Mouse (Mus musculus): ENCODE measurements around the gene 2010109A12Rik. TPM values are rescaled to one million over a fixed set of nuclear protein-coding genes. Genes with fewer than 3 reads are reported as not detected.

The 2010109A12Rik gene
- polyA plus RNA-seq, 1 experiment from 2014 or later: 0.89 TPM

- 61% methylated on average over 3 of the region's 3 CpGs for WGBS
- Histone ChIP-seq H3K4me2 (no peak overlapping the region), H3K4me3 (no peak overlapping the region), H3K27me3 (no peaks in the 10 kb centered on the region), H3K9me3 (0 out of 2 replicates have a peak, but pooled peaks cover 7% of the 10 kb centered on the region), H3K9ac (no peak overlapping the region), H3K4me1 (peaks cover 4% of the 10 kb centered on the region; the same call in 1 of the 2 replicates), H3K27ac (no peak overlapping the region), H3K36me3 (no peaks in the 10 kb centered on the region)
- no peak for ATAC-seq (ENCODE audit: insufficient number of reproducible peaks, insufficient read depth, low FRiP score, low TSS enrichment, low read depth)
Measured at GRCm38 (mm10) chr5:93231721-93232120, 25.4 kb downstream of the 2010109A12Rik start.

GRCm38 (mm10) chr5:93232838-93233237, 26.5 kb downstream of the 2010109A12Rik start:
- Histone ChIP-seq H3K4me2 (no peak overlapping the region), H3K4me3 (no peak overlapping the region), H3K9me3 (no peaks in the 10 kb centered on the region), H3K4me1 (peaks cover 4% of the 10 kb centered on the region; the same call in 1 of the 2 replicates), H3K27me3 (no peaks in the 10 kb centered on the region), H3K9ac (no peak overlapping the region), H3K27ac (no peak overlapping the region), H3K36me3 (no peaks in the 10 kb centered on the region)
- WGBS: 96% methylated on average over 2 of the region's 2 CpGs
- ATAC-seq (ENCODE audit: insufficient number of reproducible peaks, insufficient read depth, low FRiP score, low TSS enrichment, low read depth): no peak

GRCm38 (mm10) chr5:93234130-93234529, 27.8 kb downstream of the 2010109A12Rik start:
- H3K9me3 ChIP-seq: no peaks in the 10 kb centered on the region
- no peak overlapping the region for H3K4me2 ChIP-seq
- H3K9ac ChIP-seq: no peak overlapping the region
- no peak overlapping the region for H3K4me3 ChIP-seq
- H3K27me3 ChIP-seq: no peaks in the 10 kb centered on the region
- WGBS: 56% methylated on average over 4 of the region's 4 CpGs
- no peak for ATAC-seq (ENCODE audit: insufficient number of reproducible peaks, insufficient read depth, low FRiP score, low TSS enrichment, low read depth)
- no peaks in the 10 kb centered on the region for H3K36me3 ChIP-seq
- peaks cover 4% of the 10 kb centered on the region; the same call in 1 of the 2 replicates for H3K4me1 ChIP-seq
- H3K27ac ChIP-seq: no peak overlapping the region

GRCm38 (mm10) chr5:93234605-93235004, 28.3 kb downstream of the 2010109A12Rik start:
- Histone ChIP-seq H3K27ac (no peak overlapping the region), H3K4me2 (no peak overlapping the region), H3K9me3 (no peaks in the 10 kb centered on the region), H3K27me3 (no peaks in the 10 kb centered on the region), H3K9ac (no peak overlapping the region), H3K4me1 (peaks cover 4% of the 10 kb centered on the region; the same call in 1 of the 2 replicates), H3K4me3 (no peak overlapping the region), H3K36me3 (no peaks in the 10 kb centered on the region)
- no peak for ATAC-seq (ENCODE audit: insufficient number of reproducible peaks, insufficient read depth, low FRiP score, low TSS enrichment, low read depth)
- 81% methylated on average over 2 of the region's 2 CpGs for WGBS

GRCm38 (mm10) chr5:93235888-93236287, 29.6 kb downstream of the 2010109A12Rik start:
- 86% methylated on average over 3 of the region's 3 CpGs for WGBS
- Histone ChIP-seq H3K4me2 (no peak overlapping the region), H3K27ac (no peak overlapping the region), H3K36me3 (no peaks in the 10 kb centered on the region), H3K9me3 (no peaks in the 10 kb centered on the region), H3K9ac (no peak overlapping the region), H3K27me3 (no peaks in the 10 kb centered on the region), H3K4me3 (no peak overlapping the region), H3K4me1 (peaks cover 4% of the 10 kb centered on the region; the same call in 1 of the 2 replicates)
- no peak for ATAC-seq (ENCODE audit: insufficient number of reproducible peaks, insufficient read depth, low FRiP score, low TSS enrichment, low read depth)

DNA sequence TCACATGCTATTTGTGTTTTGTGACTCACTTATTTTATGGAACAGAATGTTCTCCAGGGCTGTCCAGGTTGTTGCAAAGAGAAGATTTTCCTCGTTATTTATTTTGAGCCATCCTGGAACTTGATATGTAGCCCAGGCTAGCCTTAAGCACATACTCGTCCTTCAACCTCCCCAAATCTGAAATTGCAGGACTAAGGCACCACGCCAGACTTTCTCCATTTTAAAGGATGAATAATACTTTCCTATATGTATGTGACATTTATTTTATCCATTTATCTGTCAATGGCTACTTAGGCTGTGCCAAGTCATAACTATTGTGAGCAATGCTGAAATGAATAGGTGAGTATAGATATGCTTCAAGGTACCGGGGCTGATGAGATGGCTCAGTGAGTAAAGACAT, 30.2 kb downstream of the 2010109A12Rik start:
- peaks cover 4% of the 10 kb centered on the region; the same call in 1 of the 2 replicates for H3K4me1 ChIP-seq
- H3K9me3 ChIP-seq: no peaks in the 10 kb centered on the region
- WGBS: 80% methylated on average over 4 of the region's 4 CpGs
- H3K4me2 ChIP-seq: no peak overlapping the region
- no peaks in the 10 kb centered on the region for H3K36me3 ChIP-seq
- no peak overlapping the region for H3K9ac ChIP-seq
- no peak overlapping the region for H3K4me3 ChIP-seq
- no peak overlapping the region for H3K27ac ChIP-seq
- no peak for ATAC-seq (ENCODE audit: insufficient number of reproducible peaks, insufficient read depth, low FRiP score, low TSS enrichment, low read depth)
- H3K27me3 ChIP-seq: no peaks in the 10 kb centered on the region

DNA sequence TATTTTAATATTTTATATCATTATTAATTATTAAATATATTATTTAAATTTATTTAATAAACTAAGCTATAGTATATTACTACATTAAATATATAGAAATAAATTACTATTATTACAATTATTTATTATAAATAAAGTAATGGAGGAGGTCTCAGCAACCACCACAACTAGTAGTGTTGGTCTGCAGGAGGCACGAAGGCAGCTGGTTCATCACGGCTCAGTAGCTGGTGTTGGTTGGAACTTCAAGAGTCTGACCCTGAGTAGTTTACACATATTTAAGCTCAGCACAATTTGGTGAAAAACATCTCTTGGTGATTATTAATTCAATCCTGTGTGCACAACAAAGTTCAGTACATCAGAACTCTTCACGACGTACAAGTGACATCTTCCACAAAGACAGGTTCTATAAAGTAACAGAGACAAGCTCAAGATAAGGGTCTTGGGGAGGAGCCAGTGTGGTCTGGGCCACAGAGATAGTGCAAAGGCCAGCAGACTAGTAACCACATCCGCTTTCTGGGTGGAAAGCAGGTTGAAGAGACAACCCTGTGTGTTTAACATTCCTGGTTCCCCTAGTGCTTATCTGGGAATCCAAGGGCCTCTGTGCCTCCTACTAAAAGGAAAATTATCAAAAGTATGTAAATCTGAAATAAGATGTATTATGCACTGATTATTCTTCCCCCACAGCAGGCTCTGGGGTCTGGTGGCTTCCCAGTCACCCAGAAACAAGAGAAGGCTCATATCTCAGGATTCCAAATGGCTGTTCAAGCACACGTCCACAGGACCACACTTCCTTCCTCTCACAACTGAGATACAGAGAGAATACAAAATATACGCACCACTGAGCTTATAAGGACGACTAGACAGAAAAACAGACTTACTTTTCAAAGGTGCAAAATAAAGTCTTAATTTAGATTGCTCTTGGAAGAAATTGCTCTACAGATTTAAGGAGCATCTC, 33.5 kb downstream of the 2010109A12Rik start:
- WGBS: 83% methylated on average over 8 of the region's 8 CpGs
- H3K4me1 ChIP-seq: no peaks in the 10 kb centered on the region

GRCm38 (mm10) chr5:93245280-93245679, 39.0 kb downstream of the 2010109A12Rik start:
- WGBS: 74% methylated on average over 2 of the region's 2 CpGs
- Histone ChIP-seq H3K4me3 (no peak overlapping the region), H3K4me2 (no peak overlapping the region), H3K9ac (no peak overlapping the region), H3K27me3 (no peaks in the 10 kb centered on the region), H3K36me3 (no peaks in the 10 kb centered on the region), H3K4me1 (no peaks in the 10 kb centered on the region), H3K9me3 (no peaks in the 10 kb centered on the region), H3K27ac (no peak overlapping the region)
- ATAC-seq (ENCODE audit: insufficient number of reproducible peaks, insufficient read depth, low FRiP score, low TSS enrichment, low read depth): no peak

More for the DNA sequence above, 33.5 kb downstream of the 2010109A12Rik start:
- H3K9ac ChIP-seq: no peak overlapping the region
- no peaks in the 10 kb centered on the region for H3K36me3 ChIP-seq
- no peaks in the 10 kb centered on the region for H3K27me3 ChIP-seq
- H3K4me3 ChIP-seq: no peak overlapping the region
- H3K27ac ChIP-seq: no peak overlapping the region
- no peak for ATAC-seq (ENCODE audit: insufficient number of reproducible peaks, insufficient read depth, low FRiP score, low TSS enrichment, low read depth)
- no peaks in the 10 kb centered on the region for H3K9me3 ChIP-seq
- no peak overlapping the region for H3K4me2 ChIP-seq

GRCm38 (mm10) chr5:93249940-93250578, 43.7 kb downstream of the 2010109A12Rik start:
- no peaks in the 10 kb centered on the region for H3K36me3 ChIP-seq
- H3K4me2 ChIP-seq: no peak overlapping the region
- no peak for ATAC-seq (ENCODE audit: insufficient number of reproducible peaks, insufficient read depth, low FRiP score, low TSS enrichment, low read depth)
- H3K4me3 ChIP-seq: no peak overlapping the region
- 83% methylated on average over 6 of the region's 6 CpGs for WGBS
- H3K9ac ChIP-seq: no peak overlapping the region
- no peak overlapping the region for H3K27ac ChIP-seq
- H3K27me3 ChIP-seq: no peaks in the 10 kb centered on the region; the same call in 1 of the 2 replicates
- H3K9me3 ChIP-seq: no peaks in the 10 kb centered on the region
- no peaks in the 10 kb centered on the region for H3K4me1 ChIP-seq

DNA sequence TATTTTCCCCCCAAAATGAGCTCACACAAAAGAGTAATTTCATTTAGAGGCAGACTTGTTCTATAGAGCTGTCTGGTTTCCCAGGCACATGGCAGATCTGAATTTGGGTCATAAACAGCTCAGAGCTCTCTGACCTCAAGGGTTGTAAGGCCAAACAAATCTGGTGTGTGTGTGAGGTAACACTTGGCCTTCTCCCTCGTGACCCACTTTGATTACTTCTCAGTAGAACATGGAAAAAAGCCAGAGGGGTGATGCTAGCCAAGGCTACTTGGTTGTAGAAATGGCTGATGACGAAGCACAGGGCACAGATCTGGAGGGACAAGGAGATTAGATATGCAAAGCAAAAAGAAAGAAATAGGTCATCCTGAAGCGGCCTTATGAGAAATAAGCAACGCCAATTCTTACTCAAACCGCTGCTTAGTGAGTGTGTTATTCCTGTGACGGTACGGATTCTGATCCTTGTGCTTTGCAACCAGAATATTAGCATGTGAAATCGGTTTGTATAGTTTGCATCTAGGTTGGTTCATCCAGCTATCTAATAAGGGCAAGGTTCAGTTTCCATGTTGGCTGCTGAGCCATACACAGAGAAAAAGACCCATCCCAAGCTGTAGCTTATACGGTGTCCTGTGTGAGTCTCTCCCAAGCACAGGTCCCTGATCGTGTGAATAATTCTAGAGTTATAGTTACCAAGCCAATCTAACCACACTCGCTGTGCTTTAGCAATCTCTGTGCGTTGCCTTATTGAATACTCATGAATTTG, 44.9 kb downstream of the 2010109A12Rik start:
- no peak overlapping the region for H3K27ac ChIP-seq
- ATAC-seq (ENCODE audit: insufficient number of reproducible peaks, insufficient read depth, low FRiP score, low TSS enrichment, low read depth): no peak
- H3K4me2 ChIP-seq: no peak overlapping the region
- H3K9me3 ChIP-seq: no peaks in the 10 kb centered on the region
- no peaks in the 10 kb centered on the region; the same call in 1 of the 2 replicates for H3K27me3 ChIP-seq
- WGBS: 84% methylated on average over 12 of the region's 12 CpGs
- H3K4me3 ChIP-seq: no peak overlapping the region
- no peak overlapping the region for H3K9ac ChIP-seq
- H3K36me3 ChIP-seq: no peaks in the 10 kb centered on the region
- no peaks in the 10 kb centered on the region for H3K4me1 ChIP-seq

DNA sequence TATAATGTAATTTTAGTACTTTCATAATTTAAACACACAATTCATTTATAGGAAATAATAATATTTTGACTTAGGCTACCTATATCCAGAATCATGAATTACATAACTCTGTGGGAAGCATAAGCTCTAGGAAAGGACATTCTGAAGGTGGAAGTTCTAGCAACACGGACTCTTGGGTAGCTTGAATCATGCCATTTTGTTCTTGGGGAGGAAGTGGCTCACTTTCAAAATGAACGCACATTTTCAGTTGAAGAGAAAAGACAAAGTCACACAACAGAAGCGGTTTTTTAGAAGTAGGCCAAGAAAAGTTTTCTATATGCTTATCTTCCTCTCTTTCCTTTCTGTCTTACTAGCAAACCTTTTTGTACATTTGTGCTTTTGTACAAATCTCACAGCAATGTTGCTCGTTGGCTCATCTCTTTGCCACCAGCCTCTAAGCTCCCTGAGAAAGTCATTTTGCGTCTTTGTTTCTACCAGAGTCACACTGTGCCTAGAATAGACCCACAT, 49.5 kb downstream of the 2010109A12Rik start:
- 87% methylated on average over 5 of the region's 5 CpGs for WGBS

More for the DNA sequence above, 49.5 kb downstream of the 2010109A12Rik start:
- no peak overlapping the region for H3K4me3 ChIP-seq
- H3K27me3 ChIP-seq: no peaks in the 10 kb centered on the region; the same call in 1 of the 2 replicates
- H3K27ac ChIP-seq: no peak overlapping the region
- no peak overlapping the region for H3K9ac ChIP-seq
- H3K4me1 ChIP-seq: no peaks in the 10 kb centered on the region
- H3K4me2 ChIP-seq: no peak overlapping the region
- no peak for ATAC-seq (ENCODE audit: insufficient number of reproducible peaks, insufficient read depth, low FRiP score, low TSS enrichment, low read depth)
- H3K9me3 ChIP-seq: no peaks in the 10 kb centered on the region
- no peaks in the 10 kb centered on the region for H3K36me3 ChIP-seq

Measured in embryonic facial prominence, embryonic 13.5 days (tissue).